Mouse (Mus musculus) skeletal muscle tissue, adult 2 months (tissue): ENCODE data around the gene 2410004B18Rik.

Experiments used
- DNase-seq: peaks from one replicate; pipeline ENCODE4 v3.0.0-alpha.2; 2012; ENCODE audit warnings: low read depth, low spot score

2410004B18Rik gene

GRCm38 (mm10) chr3:145929525-145930400 is 8.1 kb upstream of the 2410004B18Rik start:
- no peak for DNase-seq

- no peak for DNase-seq
Measured at GRCm38 (mm10) chr3:145933845-145934244, 4.0 kb upstream of the 2410004B18Rik start.

DNA sequence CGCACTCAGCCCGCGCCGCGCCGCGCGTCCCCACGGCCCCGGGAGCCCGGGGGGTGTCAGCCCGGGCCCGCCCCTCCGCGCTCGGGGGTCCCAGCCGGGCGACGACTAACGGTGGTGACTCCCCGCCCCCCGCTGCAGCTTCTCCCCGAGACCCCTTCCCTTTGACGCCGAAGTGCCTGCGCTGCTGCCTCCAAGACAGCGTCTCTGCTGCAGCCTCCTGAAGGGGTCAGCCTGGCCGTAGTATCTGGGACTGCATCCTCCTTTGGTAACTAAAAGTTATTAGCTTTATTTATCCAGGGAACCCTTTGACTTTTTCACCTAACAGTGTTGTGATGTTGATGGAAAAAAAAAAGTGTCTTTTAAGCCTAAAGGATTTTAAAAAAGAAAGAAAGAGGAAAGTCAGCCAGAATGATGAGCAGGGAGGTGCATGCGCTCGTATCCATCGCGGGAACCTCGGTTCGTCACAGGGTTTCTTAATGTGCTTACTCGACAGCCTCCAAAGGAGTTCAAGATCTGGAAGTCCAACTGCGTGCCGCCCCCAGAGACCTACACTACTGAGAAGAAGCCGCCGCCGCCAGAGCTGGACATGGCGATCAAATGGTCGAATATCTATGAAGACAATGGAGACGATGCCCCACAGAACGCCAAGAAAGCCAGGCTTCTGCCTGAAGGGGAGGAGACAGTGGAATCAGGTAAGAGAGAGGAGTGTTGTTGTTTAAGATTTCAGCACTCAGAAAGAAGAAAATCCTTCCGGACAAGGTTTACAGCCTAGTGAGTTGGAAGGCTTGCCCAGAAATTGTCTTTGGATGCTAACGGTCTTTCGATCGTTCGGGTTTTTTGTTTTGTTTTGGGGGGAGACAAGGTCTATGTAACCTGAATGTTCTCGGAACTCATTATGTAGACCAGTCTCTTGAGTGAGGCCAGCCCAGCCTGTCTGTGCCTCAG is 863 bp downstream of the 2410004B18Rik start:
- DNase-seq: no peak

- no peak for DNase-seq
Measured at GRCm38 (mm10) chr3:145939402-145939801, 1.6 kb downstream of the 2410004B18Rik start.

- no peak for DNase-seq
Measured at GRCm38 (mm10) chr3:145939971-145940370, 2.2 kb downstream of the 2410004B18Rik start.

- DNase-seq: no peak
Measured at GRCm38 (mm10) chr3:145941971-145942370, 4.2 kb downstream of the 2410004B18Rik start.

DNA sequence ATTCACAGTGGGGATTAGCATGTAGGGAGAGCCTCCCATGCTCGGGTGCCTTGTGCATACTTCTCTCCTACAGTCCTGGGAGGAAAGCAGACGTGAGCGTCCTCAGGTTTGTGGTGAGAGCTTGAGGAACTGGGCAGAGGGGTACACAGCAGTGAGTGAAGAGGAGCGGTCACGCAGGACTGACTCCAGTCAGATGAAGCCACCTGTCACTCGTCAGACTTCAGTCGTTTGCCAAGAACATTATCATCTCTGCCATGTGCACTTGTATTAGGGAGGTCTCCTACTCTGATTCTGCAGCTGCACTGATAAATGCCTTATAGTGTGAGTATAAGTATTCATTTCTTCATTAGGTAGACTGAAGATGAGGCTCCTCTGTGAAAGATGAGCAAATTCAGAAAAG is 6.5 kb downstream of the 2410004B18Rik start:
- DNase-seq: no peak

GRCm38 (mm10) chr3:145945904-145946303 is 8.1 kb downstream of the 2410004B18Rik start:
- no peak for DNase-seq

DNA sequence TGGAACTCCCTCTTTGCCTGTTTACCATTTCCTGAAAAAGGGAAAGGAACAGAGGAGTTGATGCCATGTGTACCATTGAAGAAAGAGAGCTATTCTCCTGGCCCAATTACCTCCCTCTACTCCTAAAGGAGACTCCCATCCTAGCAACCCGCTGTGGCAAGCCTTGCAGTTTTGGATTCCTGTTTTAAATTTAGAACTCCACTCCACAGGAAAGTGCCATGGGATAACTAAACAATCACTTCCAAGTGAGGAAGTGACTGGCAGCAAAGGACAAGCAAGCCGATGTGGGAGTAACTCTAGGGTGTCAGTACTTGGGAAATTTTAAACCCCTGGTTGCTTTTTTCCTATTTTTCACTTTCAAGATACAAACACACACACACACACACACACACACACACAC is 8.8 kb downstream of the 2410004B18Rik start:
- no peak for DNase-seq

DNA sequence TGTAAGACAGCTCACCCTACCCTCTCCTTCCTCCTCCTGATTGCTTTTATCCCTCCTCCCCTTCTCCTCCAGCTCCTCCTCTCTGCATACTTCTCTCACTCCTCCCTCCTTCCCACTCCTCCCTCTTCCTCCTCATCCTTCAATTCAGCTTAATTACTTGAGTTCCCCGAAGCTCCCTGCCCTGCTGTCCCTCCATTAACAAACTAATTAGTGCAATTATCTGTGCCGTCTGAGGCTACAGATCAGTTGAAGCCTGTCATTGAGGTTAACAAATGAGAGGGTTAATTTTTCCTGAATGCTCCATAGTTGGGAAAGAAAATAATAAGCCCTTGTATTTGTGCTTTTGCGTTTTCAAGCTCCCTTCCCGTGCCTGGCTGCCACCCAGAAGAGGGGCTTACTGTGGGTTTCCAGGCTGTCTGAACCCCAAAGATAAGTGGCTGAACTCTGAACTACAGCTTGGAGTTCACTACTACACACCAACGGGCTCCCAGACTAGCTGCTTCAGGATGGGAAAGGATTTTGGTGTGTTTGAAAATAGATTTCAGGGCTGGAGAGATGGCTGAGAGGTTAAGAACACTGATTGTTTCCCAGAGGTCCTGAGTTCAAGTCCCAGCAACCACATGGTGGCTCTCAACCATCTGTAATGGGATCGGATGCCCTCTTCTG is 9.9 kb downstream of the 2410004B18Rik start:
- DNase-seq: no peak

DNA sequence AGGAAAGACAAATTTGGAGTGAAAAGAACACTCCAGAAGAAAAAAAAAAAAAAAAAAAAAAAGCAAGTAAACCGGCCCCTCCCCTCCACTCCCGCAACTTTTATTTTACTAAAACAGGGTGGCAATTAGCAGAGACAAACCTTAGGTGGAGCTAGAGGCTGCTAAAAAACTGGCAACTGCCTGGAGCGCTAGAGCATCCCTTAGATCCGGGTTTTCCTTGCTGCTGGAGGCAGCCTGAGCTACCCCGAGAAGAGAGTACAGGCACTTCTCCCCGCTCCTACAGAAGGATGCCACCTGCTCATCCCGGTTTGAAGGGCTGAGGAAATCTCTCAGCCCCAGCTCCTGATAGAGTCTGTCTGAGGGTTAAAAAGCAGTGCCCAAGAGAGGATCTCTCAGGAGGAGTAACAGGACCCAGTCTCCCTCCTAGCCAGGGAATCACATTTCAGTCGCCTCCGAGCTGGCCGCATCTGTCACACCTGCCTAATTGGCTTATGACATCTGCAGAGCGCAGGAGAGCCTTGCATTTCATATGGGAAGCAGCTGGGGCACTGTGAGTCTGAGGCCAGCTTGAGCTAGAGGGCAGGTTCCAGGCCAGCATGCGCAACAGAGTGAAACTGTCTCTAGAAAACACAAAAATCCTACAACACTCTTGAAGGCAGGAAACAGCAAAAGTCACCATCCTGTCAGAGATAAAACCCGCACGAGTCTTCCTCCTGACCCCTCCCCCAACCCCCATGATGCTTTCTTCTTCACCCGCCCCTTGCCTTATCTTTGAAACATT is 12.4 kb downstream of the 2410004B18Rik start:
- DNase-seq: peak; percentile 46

- DNase-seq: no peak
Measured at GRCm38 (mm10) chr3:145950815-145951130, 13.0 kb downstream of the 2410004B18Rik start.

GRCm38 (mm10) chr3:145951287-145952165 is 13.7 kb downstream of the 2410004B18Rik start:
- peak; percentile 77 for DNase-seq

GRCm38 (mm10) chr3:145952945-145953344 is 15.1 kb downstream of the 2410004B18Rik start:
- DNase-seq: no peak

- no peak for DNase-seq
Measured at GRCm38 (mm10) chr3:145953411-145953810, 15.6 kb downstream of the 2410004B18Rik start.

DNA sequence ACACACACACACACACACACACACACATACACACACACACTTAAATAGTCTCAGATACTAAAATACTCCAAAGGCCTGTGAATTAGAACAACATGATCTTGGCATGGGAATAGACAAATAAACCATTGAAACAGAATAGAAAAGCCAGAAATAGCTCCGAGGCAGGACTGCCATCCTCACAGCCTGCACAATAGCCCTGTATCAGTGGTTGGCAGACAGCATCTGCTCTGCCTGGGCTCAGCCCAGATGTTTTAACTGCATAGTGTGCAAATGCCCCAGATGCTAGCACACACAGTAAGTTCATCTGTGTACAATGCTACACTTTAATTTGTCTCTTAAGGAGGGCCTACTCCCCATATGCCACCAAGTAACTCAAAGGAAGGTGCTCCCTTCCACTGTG is 22.0 kb downstream of the 2410004B18Rik start:
- DNase-seq: no peak

- DNase-seq: no peak
Measured at GRCm38 (mm10) chr3:145962411-145962810, 24.6 kb downstream of the 2410004B18Rik start.

- no peak for DNase-seq
Measured at GRCm38 (mm10) chr3:145963101-145964017, 25.5 kb downstream of the 2410004B18Rik start.

DNA sequence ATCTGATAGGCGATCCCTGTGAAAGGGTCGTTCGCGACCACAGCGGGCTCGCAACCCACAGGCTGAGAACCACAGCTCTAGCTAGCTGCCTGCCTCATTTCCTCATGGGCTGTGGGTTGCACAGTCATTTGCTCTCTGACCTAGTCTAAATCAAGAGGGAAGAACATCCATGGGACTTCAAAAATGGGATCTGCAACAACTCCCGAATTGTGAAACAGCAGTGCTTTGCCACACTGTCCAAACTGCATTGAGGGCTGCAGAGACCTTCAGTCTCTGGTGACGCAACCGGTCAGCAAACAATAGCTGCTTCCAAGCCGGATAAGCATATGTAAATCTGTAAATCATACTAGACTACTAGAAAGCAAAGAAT is 26.2 kb downstream of the 2410004B18Rik start:
- no peak for DNase-seq
